Mouse (Mus musculus): ENCODE data around the gene E2f2. TPM values are rescaled to one million over a fixed set of nuclear protein-coding genes. Genes with fewer than 3 reads are reported as not detected.

The E2f2 gene
- total RNA-seq, 2 experiments from 2014 or later: 1.4 to 2.1 TPM

- no peak for DNase-seq
- intact Hi-C loops (cut with DNase I): no loop called here
Measured at GRCm38 (mm10) chr4:136195029-136195428, 22.8 kb downstream of the E2f2 start.

GRCm38 (mm10) chr4:136195629-136196028, 23.4 kb downstream of the E2f2 start:
- intact Hi-C loops (cut with DNase I): no loop called here

GRCm38 (mm10) chr4:136196201-136196600, 24.0 kb downstream of the E2f2 start:
- intact Hi-C loops (cut with DNase I): no loop called here
- DNase-seq: no peak

More at GRCm38 (mm10) chr4:136195629-136196028, 23.4 kb downstream of the E2f2 start:
- no peak for DNase-seq

DNA sequence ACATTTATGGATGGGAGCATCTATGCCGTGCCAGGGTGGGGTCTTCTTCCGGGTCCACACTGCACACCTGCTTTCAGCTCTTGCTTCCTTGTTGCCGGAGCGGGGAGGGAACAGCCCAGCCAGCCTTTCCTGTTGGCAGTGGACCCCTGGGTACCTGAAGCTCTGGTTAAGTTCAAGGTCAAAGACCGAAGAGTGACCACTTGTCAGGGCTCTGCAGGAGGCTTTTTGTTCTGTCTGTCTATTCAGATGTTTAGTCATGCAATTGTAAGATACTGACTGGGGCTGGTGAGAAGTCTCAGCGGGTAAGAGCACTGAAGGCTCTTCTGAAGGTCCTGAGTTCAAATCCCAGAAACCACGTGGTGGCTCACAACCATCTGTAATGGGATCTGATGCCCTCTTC, 26.7 kb downstream of the E2f2 start:
- intact Hi-C loops (cut with DNase I): no loop called here
- DNase-seq: no peak

- intact Hi-C loops (cut with DNase I): loop anchor here (1.0 to 5.0 kb wide), 3 partner anchors 36 to 127 kb away; no protein-coding TSS in a partner anchor
- peak in 1 of 2 experiments; percentile 57 for DNase-seq
Measured at GRCm38 (mm10) chr4:136199562-136200292, 27.5 kb downstream of the E2f2 start.

GRCm38 (mm10) chr4:136202509-136202908, 30.3 kb downstream of the E2f2 start:
- DNase-seq: peak; percentile 75 to 82

DNA sequence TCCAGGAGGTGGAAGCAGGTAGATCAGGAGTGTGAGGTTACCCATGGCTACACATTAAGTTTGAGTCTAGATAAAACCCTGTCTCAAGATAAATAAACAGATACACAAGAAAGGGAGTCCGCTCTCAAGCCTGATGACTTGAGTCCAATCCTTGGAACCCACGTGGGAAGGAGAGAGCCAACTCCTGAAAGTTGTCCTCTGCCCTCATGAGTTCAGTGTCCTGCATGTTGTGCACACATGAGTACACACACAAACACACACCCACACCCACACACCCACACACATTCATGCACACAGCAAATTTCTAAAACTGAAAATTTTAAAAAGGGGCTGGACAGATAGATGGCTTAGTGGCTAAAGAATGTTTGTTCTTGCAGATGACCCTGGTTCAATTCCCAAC, 32.6 kb downstream of the E2f2 start:
- intact Hi-C loops (cut with DNase I): loop anchor here (5.0 kb wide), 2 partner anchors 118 to 132 kb away; no protein-coding TSS in a partner anchor
- no peak for DNase-seq

More at GRCm38 (mm10) chr4:136202509-136202908, 30.3 kb downstream of the E2f2 start:
- intact Hi-C loops (cut with DNase I): loop anchor here (1.0 to 5.0 kb wide), 3 partner anchors 37 to 130 kb away; no protein-coding TSS in a partner anchor

DNA sequence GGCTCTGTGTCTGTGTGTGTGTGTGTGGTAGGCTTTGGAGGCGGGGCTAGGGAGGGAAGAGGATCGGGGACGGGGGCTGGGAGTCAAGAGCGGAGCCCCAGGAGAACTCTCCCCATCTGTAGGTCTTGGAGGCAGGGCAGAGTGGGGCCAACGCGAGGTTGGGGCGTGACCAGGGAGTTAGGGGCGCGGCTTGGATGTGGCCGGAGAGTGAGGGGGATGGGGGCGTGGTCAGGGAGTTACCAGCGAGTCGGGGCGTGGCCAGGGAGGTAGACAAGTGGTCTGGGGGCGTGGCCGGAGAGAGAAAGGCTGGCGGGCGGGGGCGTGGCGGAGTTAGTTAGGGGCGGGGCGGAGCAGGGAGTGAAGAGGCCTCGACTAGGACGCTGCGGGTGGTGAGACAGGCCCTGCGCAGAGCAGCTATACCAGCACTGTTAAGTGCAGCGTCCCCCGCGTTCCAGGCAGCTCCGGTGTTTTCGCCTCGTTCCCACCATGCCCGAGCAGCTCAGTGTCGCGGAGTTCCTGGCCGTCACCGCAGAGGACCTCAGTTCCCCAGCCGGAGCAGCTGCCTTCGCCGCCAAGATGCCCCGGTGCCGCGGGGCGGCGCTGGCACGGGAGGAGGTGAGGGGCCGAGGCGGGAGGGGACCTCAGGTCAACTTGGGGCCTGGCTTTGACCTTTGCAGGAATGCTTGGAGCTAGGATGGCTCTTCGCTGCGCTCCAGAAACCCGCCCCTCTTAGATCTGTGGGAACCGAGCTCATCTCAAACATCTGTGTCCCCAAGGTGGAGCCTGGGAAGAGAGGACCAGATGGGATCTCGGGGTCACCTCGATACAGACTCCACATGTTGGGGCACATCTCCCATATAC, 34.1 kb downstream of the E2f2 start, which contains the start of gene Asap3:
TSS of gene Asap3 (plus strand) at position 333 of the 861 bp plus-strand sequence.
- intact Hi-C loops (cut with DNase I): no loop called here

GRCm38 (mm10) chr4:136206943-136207342, 34.7 kb downstream of the E2f2 start:
- peak; percentile 29 to 46 for DNase-seq
- intact Hi-C loops (cut with DNase I): no loop called here

More for the DNA sequence above, 34.1 kb downstream of the E2f2 start, which contains the start of gene Asap3:
- DNase-seq: peak; percentile 95 to 97

GRCm38 (mm10) chr4:136210931-136211330, 38.7 kb downstream of the E2f2 start:
- intact Hi-C loops (cut with DNase I): no loop called here

DNA sequence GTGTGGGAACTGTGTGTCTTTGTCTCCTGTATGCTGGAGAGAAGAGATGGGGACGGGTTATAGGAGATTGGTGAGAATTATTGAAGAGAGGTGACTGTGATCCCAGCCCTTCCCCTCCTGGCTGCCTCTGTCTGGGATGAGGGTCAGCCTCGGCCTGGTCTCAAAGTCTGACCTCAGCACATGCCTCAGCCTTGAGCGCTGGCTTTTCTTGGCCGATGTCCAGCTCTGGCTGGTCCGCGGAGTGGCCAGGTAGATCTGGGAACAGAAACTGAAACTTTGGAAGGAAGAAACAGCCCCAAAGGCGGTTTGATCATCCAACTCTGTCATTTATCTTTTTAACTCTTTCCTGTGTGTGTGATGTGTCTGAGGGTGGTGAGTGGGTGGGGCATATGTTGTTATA, 41.4 kb downstream of the E2f2 start:
- peak in 1 of 2 experiments; percentile 27 for DNase-seq
- intact Hi-C loops (cut with DNase I): no loop called here

More at GRCm38 (mm10) chr4:136210931-136211330, 38.7 kb downstream of the E2f2 start:
- no peak for DNase-seq

- intact Hi-C loops (cut with DNase I): no loop called here
- no peak for DNase-seq
Measured at GRCm38 (mm10) chr4:136214828-136215227, 42.6 kb downstream of the E2f2 start.

DNA sequence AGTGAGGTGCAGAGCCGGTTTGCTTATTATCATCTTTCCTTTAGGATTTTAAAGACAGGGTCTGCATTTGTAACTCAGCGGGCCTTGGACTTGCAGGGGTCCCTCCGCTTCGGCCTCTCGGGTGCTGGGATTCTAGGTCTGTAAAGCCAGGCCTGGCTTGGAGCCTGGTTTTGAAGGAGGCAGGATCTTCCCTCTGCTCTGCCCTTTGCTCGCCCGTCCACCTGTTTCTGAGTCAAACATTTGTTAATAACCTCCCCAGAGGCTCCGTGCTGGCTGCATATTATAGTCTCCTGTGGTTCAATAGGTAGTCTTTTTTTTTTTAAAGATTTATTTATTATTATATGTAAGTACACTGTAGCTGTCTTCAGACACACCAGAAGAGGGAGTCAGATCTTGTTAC, 43.4 kb downstream of the E2f2 start:
- intact Hi-C loops (cut with DNase I): no loop called here
- no peak for DNase-seq

DNA sequence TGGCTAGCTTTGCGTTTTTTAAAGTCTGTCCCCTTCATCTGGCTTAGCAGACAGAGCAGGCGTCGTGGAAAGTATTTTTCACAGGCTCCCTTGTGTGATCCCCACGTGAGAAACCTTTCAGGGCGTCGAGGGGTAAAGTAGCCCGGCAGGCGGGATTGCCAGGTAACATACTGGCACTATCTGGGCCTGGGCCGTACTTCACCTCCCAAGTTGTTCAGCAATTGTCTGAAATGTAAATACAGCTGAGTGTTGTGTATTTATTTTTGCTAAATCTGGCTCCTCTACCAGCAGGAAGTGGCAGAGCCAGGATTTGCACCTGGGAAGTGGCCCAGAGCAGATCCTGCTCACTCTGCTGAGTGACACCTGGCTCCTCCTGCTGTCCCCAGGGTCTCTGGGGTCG, 44.9 kb downstream of the E2f2 start:
- no peak for DNase-seq
- intact Hi-C loops (cut with DNase I): no loop called here

- peak; percentile 81 to 82 for DNase-seq
- intact Hi-C loops (cut with DNase I): loop anchor here (2.0 kb wide), 1 partner anchor 20 kb away; no protein-coding TSS in a partner anchor
Measured at GRCm38 (mm10) chr4:136218595-136219214, 46.5 kb downstream of the E2f2 start.

DNA sequence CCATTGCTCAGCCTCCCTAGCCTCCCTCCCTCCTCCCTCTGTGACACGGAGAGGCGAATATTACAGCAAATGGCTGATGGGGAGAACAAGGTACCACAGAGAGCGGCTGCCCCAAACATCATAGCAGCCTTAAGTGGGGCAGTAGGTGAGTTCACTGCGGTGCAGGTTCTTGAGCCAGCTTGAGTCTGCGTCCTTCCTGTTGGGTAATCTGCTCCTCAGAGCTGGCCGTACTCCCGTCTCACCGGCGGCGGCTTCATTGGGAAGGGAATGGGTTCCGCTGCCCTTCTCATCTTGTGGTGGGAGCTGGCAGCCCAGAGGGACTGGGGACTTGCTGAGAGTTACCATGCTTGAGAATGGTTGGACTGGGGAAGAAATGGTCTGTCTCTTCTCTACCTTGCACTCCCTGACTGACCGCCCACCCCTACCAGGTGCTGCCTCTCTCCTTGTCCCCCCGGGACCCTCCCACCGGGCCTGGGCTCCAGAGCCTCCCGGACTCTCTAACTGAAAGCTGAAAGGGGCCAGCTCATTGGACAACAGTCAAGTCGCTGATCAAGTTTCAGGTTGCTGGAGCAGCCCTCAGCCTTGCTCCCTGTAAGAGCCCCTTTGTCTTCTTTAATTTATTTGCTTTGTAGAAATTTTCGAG, 48.1 kb downstream of the E2f2 start:
- peak in 1 of 2 experiments; percentile 36 for DNase-seq
- intact Hi-C loops (cut with DNase I): no loop called here

DNA sequence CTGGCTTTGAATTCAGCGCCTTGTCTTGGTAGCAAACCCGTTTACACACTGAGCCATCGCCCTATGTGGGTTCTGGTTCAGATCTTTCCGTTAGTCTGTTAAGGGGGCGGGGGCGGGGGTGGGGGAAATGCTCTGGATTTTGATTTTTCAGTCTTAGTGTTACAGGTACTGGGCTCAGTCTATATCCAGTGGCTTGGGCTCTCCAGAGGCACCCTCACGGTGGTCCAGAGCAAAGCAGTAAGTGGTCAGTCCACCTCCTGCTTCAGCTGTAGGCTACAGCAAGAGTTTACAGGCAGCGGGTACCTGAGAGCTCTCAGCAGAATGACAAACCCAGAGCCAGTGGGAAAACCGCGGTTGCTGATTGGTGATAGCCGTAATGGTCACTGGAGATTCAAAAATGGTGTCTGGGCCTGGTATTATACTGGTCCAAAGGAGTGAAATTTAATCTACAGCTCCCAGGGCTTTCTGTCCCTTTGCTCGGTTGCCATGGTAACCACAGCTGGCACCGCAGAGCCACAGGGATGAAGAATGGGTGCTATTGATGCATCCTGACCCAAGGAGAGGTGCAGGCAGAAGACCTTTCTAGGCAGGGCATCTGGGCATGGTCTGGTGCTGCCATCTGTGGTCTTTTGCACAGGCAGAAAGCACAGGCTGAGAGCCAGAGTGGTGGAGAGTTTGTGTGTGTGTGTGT, 51.5 kb downstream of the E2f2 start:
- no peak for DNase-seq
- intact Hi-C loops (cut with DNase I): no loop called here

DNA sequence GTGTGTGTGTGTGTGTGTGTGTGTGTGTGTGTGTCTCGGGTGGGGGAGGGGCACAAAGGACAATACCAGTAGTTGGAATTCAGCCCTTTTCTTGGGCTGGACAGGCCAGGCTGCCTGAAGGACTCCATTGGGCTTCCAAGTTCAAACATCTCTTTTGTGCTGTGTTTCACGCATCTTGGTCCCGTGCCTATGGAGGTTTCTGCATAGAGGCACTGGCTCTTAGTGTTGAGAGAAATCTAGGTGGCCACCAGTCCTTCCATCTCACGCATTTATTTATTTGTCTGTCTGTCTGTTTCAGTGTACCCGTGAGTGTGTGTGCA, 52.0 kb downstream of the E2f2 start:
- intact Hi-C loops (cut with DNase I): no loop called here
- DNase-seq: no peak

GRCm38 (mm10) chr4:136224677-136225460, 52.7 kb downstream of the E2f2 start:
- DNase-seq: no peak

More at GRCm38 (mm10) chr4:136224677-136225460, 52.7 kb downstream of the E2f2 start:
- intact Hi-C loops (cut with DNase I): no loop called here
